15 mouse cellular contexts compared by ENCODE assay signal in genomic region chr15:103251595-103251994, GRCm38 (mm10). TPM values are rescaled to one million over a fixed set of nuclear protein-coding genes. Genes with fewer than 3 reads are reported as not detected.
DNase-seq lines count a peak whose midpoint lies in the region; ATAC-seq and TF ChIP-seq lines count a peak whose summit lies in the region.
"Had no signal": no experiment of that assay in that cellular context is flagged by ENCODE, and none has a peak within 500 bp of the region (broad histone marks: within the 10 kb centered on the region; RNA-seq: fewer than 3 reads in every experiment).

No protein-coding gene starts in this region.

- H3K9me3 ChIP-seq in hindbrain, embryonic 10.5 days: no peaks in the 10 kb centered on the region
- no peaks in the 10 kb centered on the region for H3K9me3 ChIP-seq in hindbrain, postnatal 0 days (ENCODE audit: low read length)

- H3K4me2 ChIP-seq in hindbrain, postnatal 0 days (ENCODE audit: low read depth, low read length): no peak overlapping the region

- no peak for TF ChIP-seq CTCF in hindbrain, postnatal 0 days (IDR thresholded peaks at IDR 0.05; ENCODE audit: low read depth)

- H3K4me3 ChIP-seq in hindbrain, embryonic 10.5 days: no peak overlapping the region
- H3K4me3 ChIP-seq in hindbrain, postnatal 0 days (ENCODE audit: low read length): no peak overlapping the region
- H3K4me3 ChIP-seq: layer of hippocampus, adult 2 months had no signal

- no peak for DNase-seq in hindbrain, embryonic 10.5 days (ENCODE audit: low spot score)
- no peak for DNase-seq in hindbrain, postnatal 0 days (ENCODE audit: low spot score)
- DNase-seq in ZHBTc4 (ENCODE audit: low read depth, low spot score) (peak; percentile 75), liver (peak; percentile 91)
- peak; percentile 73 to 84 for DNase-seq in spleen, postnatal 36 days (ENCODE audit: low spot score in 2 of 2)
- DNase-seq in left cerebral cortex, postnatal 36 days (ENCODE audit: low spot score in 2 of 2): no peak
- DNase-seq in cerebellum, adult 11-12 months: no peak
- DNase-seq: adrenal gland, postnatal 25 days; cerebellum, adult 9-10 months; gastrocnemius, postnatal 25 days; heart, postnatal 36 days; kidney, adult 8-10 months had no signal

- no peak overlapping the region for H3K9ac ChIP-seq in hindbrain, postnatal 0 days (replicated peaks; ENCODE audit: low read length)

- WGBS in hindbrain, embryonic 10.5 days: 64% methylated on average over 1 of the region's 1 CpGs
- 63% methylated on average over 1 of the region's 1 CpGs for WGBS in hindbrain, postnatal 0 days

- H3K4me1 ChIP-seq in hindbrain, embryonic 10.5 days (replicated peaks): peaks cover 21% of the 10 kb centered on the region
- H3K4me1 ChIP-seq in hindbrain, postnatal 0 days (ENCODE audit: insufficient read depth, low read length): no peaks in the 10 kb centered on the region; the same call in 1 of the 2 replicates

- peaks cover 30% of the 10 kb centered on the region for H3K36me3 ChIP-seq in hindbrain, embryonic 10.5 days
- H3K36me3 ChIP-seq in hindbrain, postnatal 0 days (ENCODE audit: insufficient read depth, low read length): peaks cover 25% of the 10 kb centered on the region

- intact Hi-C loops in left cerebral cortex, postnatal 36 days (cut with DNase I): no loop called here

- ATAC-seq in hindbrain, postnatal 0 days: no peak
- ATAC-seq: forebrain, embryonic 16.5 days had no signal

- peaks cover 25% of the 10 kb centered on the region for H3K27me3 ChIP-seq in hindbrain, embryonic 10.5 days (ENCODE audit: insufficient read depth, poor library complexity, severe bottlenecking)
- no peaks in the 10 kb centered on the region for H3K27me3 ChIP-seq in hindbrain, postnatal 0 days (ENCODE audit: insufficient read depth, low read length)

- 0 out of 2 replicates have a peak overlapping the region, but pooled peaks have one; percentile 76 for H3K27ac ChIP-seq in hindbrain, embryonic 10.5 days
- no peak overlapping the region for H3K27ac ChIP-seq in hindbrain, postnatal 0 days
- H3K27ac ChIP-seq: layer of hippocampus, adult 2 months had no signal

RNA-seq across cellular contexts. Expression of gene Nfe2, which starts 6.6 kb away (rescaled TPM):
- polyA plus RNA-seq in hindbrain, embryonic 10.5 days (2016; fragmentation: Nextera tagmentation; extraction: Ambion mirVana): 7.3 and 8.5 TPM in 2 replicates
- total RNA-seq in hindbrain, postnatal 0 days (2014; rRNA removed): 0.63 TPM in 1 of 2 replicates, not detected in the other
- polyA plus RNA-seq in hindbrain, postnatal 0 days (2015; fragmentation: Nextera tagmentation; extraction: Ambion mirVana): 0.20 and 0.33 TPM in 2 replicates
- not detected for total RNA-seq in left cerebral cortex, postnatal 36 days (2021)
- total RNA-seq: gastrocnemius, postnatal 25 days; layer of hippocampus, adult 2 months; left cerebral cortex, postnatal 14 days had no signal

RNA-seq across cellular contexts. Expression of gene Hnrnpa1, which starts 11.4 kb away (rescaled TPM):
- polyA plus RNA-seq in hindbrain, embryonic 10.5 days (2016; fragmentation: Nextera tagmentation; extraction: Ambion mirVana): 1,344 and 1,669 TPM in 2 replicates
- total RNA-seq in hindbrain, postnatal 0 days (2014; rRNA removed): 117 and 148 TPM in 2 replicates
- polyA plus RNA-seq in hindbrain, postnatal 0 days (2015; fragmentation: Nextera tagmentation; extraction: Ambion mirVana): 596 and 630 TPM in 2 replicates
- total RNA-seq in left cerebral cortex, postnatal 36 days (2021): 100 to 1,000 TPM; 199 to 232 TPM

RNA-seq across cellular contexts. Expression of gene Cbx5, which starts 12.0 kb away (rescaled TPM):
- 157 and 186 TPM in 2 replicates for polyA plus RNA-seq in hindbrain, embryonic 10.5 days (2016; fragmentation: Nextera tagmentation; extraction: Ambion mirVana)
- 125 and 134 TPM in 2 replicates for total RNA-seq in hindbrain, postnatal 0 days (2014; rRNA removed)
- 95.3 and 98.1 TPM in 2 replicates for polyA plus RNA-seq in hindbrain, postnatal 0 days (2015; fragmentation: Nextera tagmentation; extraction: Ambion mirVana)
- 100 to 1,000 TPM; 158 to 174 TPM for total RNA-seq in left cerebral cortex, postnatal 36 days (2021)

RNA-seq across cellular contexts. Expression of gene Copz1, which starts 20.9 kb away (rescaled TPM):
- polyA plus RNA-seq in hindbrain, embryonic 10.5 days (2016; fragmentation: Nextera tagmentation; extraction: Ambion mirVana): 288 and 299 TPM in 2 replicates
- 149 and 155 TPM in 2 replicates for total RNA-seq in hindbrain, postnatal 0 days (2014; rRNA removed)
- 181 TPM in 2 replicates for polyA plus RNA-seq in hindbrain, postnatal 0 days (2015; fragmentation: Nextera tagmentation; extraction: Ambion mirVana)
- total RNA-seq in left cerebral cortex, postnatal 36 days (2021): 10 to 100 TPM; 87.8 to 95.9 TPM

RNA-seq across cellular contexts. Expression of gene Gpr84, which starts 58.8 kb away (rescaled TPM):
- polyA plus RNA-seq in hindbrain, embryonic 10.5 days (2016; fragmentation: Nextera tagmentation; extraction: Ambion mirVana): 0.31 and 0.36 TPM in 2 replicates
- 0.58 and 0.86 TPM in 2 replicates for total RNA-seq in hindbrain, postnatal 0 days (2014; rRNA removed)
- polyA plus RNA-seq in hindbrain, postnatal 0 days (2015; fragmentation: Nextera tagmentation; extraction: Ambion mirVana): 0.30 and 0.37 TPM in 2 replicates
- total RNA-seq in left cerebral cortex, postnatal 36 days (2021): under 1 TPM; 0.42 to 0.45 TPM
- total RNA-seq: adrenal gland, postnatal 25 days; gastrocnemius, postnatal 25 days; heart, postnatal 36 days had no signal

Comparison
In these comparisons a context has a peak if more than half of its experiments do, and no peak if none do; other contexts are left out.
1. DNase-seq: peak in ZHBTc4 (single experiment), liver (single experiment) and spleen, postnatal 36 days (2 of 2); none in hindbrain, embryonic 10.5 days (single experiment), hindbrain, postnatal 0 days (single experiment), left cerebral cortex, postnatal 36 days (0 of 2) and cerebellum, adult 11-12 months (single experiment).